Mouse (Mus musculus) brain, embryonic 14.5 days (tissue): ENCODE results near the gene Prdx1. TPM values are rescaled to one million over a fixed set of nuclear protein-coding genes. Genes with fewer than 3 reads are reported as not detected.

Source experiments
- DNase-seq: peaks from one replicate; pipeline ENCODE4 v3.0.0-alpha.2; 2011; ENCODE audit warnings: low read depth
- CTCF ChIP-seq: fragments of 200-500 bp; IDR thresholded peaks from 2 replicates; pipeline ENCODE4 v1.5.1; 2012; ENCODE audit warnings: inconsistent platforms, mild to moderate bottlenecking, moderate library complexity, borderline replicate concordance; ENCODE audit not compliant: insufficient read depth, insufficient read length; ENCODE audit errors: extremely low read depth
- POLR2A ChIP-seq: fragments of 200-500 bp; IDR thresholded peaks from 2 replicates; pipeline ENCODE4 v1.6.1; 2012; ENCODE audit warnings: mild to moderate bottlenecking, inconsistent platforms, borderline replicate concordance; ENCODE audit not compliant: poor library complexity, insufficient read depth, insufficient read length, severe bottlenecking; ENCODE audit errors: extremely low read depth
- polyA plus RNA-seq: library from polyadenylated mRNA; depleted of rRNA; stranded (reverse); fragments of >200 nt; gene quantifications from 2 replicates; pipeline ENCODE4 v1.2.3, GENCODE M21; 2012; rRNA removed

Prdx1 gene
- polyA plus RNA-seq, 1 experiment, result 148 TPM

DNA sequence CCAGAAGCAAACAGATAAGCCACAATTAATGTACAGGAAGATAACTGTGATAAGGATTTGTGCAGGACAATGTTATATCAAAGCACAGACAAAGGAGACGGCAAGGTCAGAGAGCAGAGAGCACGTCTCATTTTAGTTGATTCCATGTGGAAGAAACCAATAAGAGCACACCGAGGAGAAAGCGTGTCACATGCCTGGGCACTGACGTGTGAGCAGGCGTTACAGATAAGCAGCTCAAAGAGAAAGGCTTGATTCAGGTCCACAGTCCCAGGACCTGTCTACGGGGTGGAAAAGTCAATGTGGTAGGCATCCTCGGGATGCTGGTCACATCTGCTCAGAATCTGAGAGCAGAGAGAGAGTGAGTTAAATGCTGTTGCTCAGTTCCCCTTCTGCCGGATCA lies 45.7 kb downstream of the Prdx1 start:
- no peak for DNase-seq
- no peak for TF ChIP-seq POLR2A
- no peak for TF ChIP-seq CTCF

DNA sequence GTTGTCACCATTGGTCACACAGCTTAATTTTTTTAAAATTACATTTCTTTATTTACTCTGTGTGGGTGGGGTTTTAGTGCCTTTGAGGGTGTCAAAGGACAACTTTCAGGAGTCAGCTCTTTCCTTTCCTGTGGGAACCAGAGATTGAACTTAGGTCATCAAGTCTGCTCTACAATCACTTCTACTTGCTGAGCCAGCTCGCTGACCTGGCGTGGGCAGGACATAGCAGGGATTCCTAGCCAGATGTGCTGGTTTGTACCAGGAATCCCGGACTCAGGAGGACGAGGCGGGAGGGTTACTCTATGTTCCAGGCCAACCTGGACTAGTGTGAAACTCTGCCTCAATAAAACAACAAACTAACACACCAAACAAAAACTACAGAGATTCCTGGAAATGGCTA lies 47.0 kb downstream of the Prdx1 start:
- no peak for DNase-seq
- no peak for TF ChIP-seq CTCF

DNA sequence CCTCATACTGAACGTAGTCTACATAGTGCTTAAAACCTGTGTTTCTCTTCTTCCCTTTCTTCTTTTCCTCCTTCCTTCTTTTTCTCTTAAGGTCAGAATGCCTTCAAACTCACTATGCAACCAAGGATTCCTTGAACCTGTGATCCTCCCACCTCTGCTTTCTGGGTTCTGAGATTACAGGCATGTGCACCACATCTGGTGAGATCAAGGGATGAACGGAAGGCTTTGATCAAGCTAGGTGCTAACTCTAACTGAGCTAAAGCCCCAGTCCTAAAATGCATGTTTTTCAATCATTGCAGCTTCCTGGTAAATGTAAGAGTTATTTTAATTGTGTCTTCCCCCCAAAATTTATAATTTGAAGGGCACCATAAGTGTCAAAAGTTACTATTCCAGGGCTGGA lies 49.7 kb downstream of the Prdx1 start:
- TF ChIP-seq POLR2A, result no peak
- no peak for TF ChIP-seq CTCF
- DNase-seq, result no peak

DNA sequence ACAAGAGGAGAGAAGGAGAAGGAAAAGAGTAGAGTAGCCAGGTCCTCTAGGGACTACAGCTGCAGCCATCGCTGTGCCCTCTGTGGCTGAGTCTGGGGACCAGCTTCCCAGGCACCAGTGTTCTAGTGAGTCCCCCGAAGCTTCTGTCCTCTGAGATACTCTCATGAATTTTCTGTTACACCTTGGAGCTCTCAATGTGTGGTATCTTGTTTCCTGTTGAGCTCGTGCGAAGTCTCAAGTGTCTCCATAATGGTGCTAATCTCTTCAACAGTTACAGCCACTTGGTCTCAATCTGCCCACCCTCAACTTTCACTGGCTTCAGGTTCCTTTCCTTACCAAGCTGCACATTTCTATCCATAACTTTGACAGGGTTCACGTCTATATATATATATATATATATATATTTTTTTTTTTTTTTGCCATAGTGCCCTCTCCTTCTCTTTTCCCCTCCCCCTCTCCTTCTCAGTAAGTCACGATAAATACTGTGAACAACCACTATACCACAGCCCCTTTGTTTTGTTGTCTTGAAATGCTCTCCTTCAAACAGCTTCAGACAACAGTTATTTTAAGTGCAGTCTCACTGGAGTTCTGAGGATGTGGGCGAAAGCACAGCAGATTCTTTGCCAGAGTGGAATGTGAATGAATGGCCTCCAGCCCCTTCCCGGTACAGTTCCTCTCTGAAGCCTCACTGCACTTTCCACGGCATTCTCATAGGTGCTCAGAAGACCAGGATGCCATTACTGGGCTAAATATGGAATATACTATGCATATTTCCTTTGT lies 53.8 kb downstream of the Prdx1 start:
- DNase-seq, result no peak
- no peak for TF ChIP-seq POLR2A
- no peak for TF ChIP-seq CTCF

DNA sequence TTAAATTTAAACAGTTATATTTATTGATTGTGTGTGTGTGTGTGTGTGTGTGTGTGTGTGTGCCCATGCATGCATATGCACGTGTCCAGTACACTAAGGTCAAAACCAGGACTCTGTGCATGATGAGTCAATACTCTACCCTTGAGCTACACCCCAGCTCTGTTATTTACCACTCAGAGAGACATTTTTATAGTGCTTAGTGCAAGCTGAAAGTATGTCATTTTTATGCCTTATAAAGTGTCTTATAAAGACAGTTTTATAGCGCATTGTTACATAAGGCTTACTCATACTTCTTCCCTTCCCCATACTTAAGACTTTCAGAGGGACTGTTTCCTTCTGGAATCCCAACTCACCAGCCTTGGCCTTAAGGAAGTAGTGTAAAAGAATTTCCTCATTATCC lies 64.4 kb downstream of the Prdx1 start:
- DNase-seq, result no peak
- TF ChIP-seq POLR2A, result no peak
- TF ChIP-seq CTCF, result no peak

Other genes starting within 250 kb of the Prdx1 start
- gene Mast2, start 221.4 kb upstream of the Prdx1 start, polyA plus RNA-seq, result 163 and 171 TPM in 2 replicates
- gene Ipp, start 178.0 kb upstream of the Prdx1 start, polyA plus RNA-seq, result 6.9 and 7.0 TPM in 2 replicates
- gene Tmem69, start 129.6 kb upstream of the Prdx1 start, polyA plus RNA-seq, result 11.4 and 11.9 TPM in 2 replicates
- gene Gpbp1l1, start 127.9 kb upstream of the Prdx1 start, polyA plus RNA-seq, result 34.5 and 35.9 TPM in 2 replicates
- 4.1 and 5.0 TPM in 2 replicates for gene Ccdc17, start 88.9 kb upstream of the Prdx1 start, polyA plus RNA-seq
- 94.4 and 113 TPM in 2 replicates for gene Nasp, start 57.6 kb upstream of the Prdx1 start, polyA plus RNA-seq
- 573 and 658 TPM in 2 replicates for gene Akr1a1, start 33.9 kb upstream of the Prdx1 start, polyA plus RNA-seq
- 21.4 and 21.7 TPM in 2 replicates for gene Mmachc, start 22.9 kb downstream of the Prdx1 start, polyA plus RNA-seq
- 30.1 and 59.0 TPM in 2 replicates for gene Ccdc163, start 23.0 kb downstream of the Prdx1 start, polyA plus RNA-seq
- gene Tesk2, start 35.4 kb downstream of the Prdx1 start, polyA plus RNA-seq, result 3.1 and 3.9 TPM in 2 replicates
- 34.3 and 41.7 TPM in 2 replicates for gene Toe1, start 122.1 kb downstream of the Prdx1 start, polyA plus RNA-seq
- gene Mutyh, start 122.2 kb downstream of the Prdx1 start, polyA plus RNA-seq, result 10.7 and 21.2 TPM in 2 replicates
- 0.34 and 0.64 TPM in 2 replicates for gene Hpdl, start 136.2 kb downstream of the Prdx1 start, polyA plus RNA-seq
- 30.1 and 36.0 TPM in 2 replicates for gene Zswim5, start 191.8 kb downstream of the Prdx1 start, polyA plus RNA-seq